Mouse (Mus musculus): ENCODE data around the gene Serpine2. TPM values are rescaled to one million over a fixed set of nuclear protein-coding genes. Genes with fewer than 3 reads are reported as not detected.

Gene Serpine2
- polyA plus RNA-seq (2012; rRNA removed), result 1.7 and 8.9 TPM in 2 replicates

GRCm38 (mm10) chr1:79861130-79861942 lies at the start of gene Serpine2:
Gene Serpine2, minus strand, starts transcription at chr1:79861180.
- Histone ChIP-seq H3K4me3 (ENCODE audit: control insufficient read depth, low read depth, low read length) (no peak within 1 kb of the TSS), H3K4me1 (ENCODE audit: control insufficient read depth, insufficient read depth, low read length) (peaks cover 6% of the 10 kb centered on the region), H3K36me3 (ENCODE audit: control insufficient read depth, insufficient read depth, low read length) (no peaks in the 10 kb centered on the region), H3K27me3 (ENCODE audit: control insufficient read depth, insufficient read depth, low read length) (peaks cover 2% of the 10 kb centered on the region), H3K27ac (ENCODE audit: control insufficient read depth, insufficient read depth, low read depth, low read length) (no peak within 1 kb of the TSS)
- TF ChIP-seq POLR2A (IDR thresholded peaks at IDR 0.05; ENCODE audit: control insufficient read depth, low read depth, low read length) (no peak), CTCF (IDR thresholded peaks at IDR 0.05; ENCODE audit: control insufficient read depth, insufficient read depth, insufficient replicate concordance, low read depth, low read length) (no peak)

GRCm38 (mm10) chr1:79907811-79908210 lies 46.8 kb upstream of the Serpine2 start:
- TF ChIP-seq CTCF (IDR thresholded peaks at IDR 0.05; ENCODE audit: control insufficient read depth, insufficient read depth, insufficient replicate concordance, low read depth, low read length) (no peak), POLR2A (IDR thresholded peaks at IDR 0.05; ENCODE audit: control insufficient read depth, low read depth, low read length) (no peak)
- Histone ChIP-seq H3K27me3 (ENCODE audit: control insufficient read depth, insufficient read depth, low read length) (no peaks in the 10 kb centered on the region), H3K4me3 (ENCODE audit: control insufficient read depth, low read depth, low read length) (no peak overlapping the region), H3K4me1 (ENCODE audit: control insufficient read depth, insufficient read depth, low read length) (no peaks in the 10 kb centered on the region), H3K36me3 (ENCODE audit: control insufficient read depth, insufficient read depth, low read length) (no peaks in the 10 kb centered on the region), H3K27ac (ENCODE audit: control insufficient read depth, insufficient read depth, low read depth, low read length) (no peak overlapping the region)

GRCm38 (mm10) chr1:79905241-79905640 lies 44.3 kb upstream of the Serpine2 start:
- Histone ChIP-seq H3K27ac (ENCODE audit: control insufficient read depth, insufficient read depth, low read depth, low read length) (no peak overlapping the region), H3K4me1 (ENCODE audit: control insufficient read depth, insufficient read depth, low read length) (no peaks in the 10 kb centered on the region), H3K27me3 (ENCODE audit: control insufficient read depth, insufficient read depth, low read length) (no peaks in the 10 kb centered on the region), H3K36me3 (ENCODE audit: control insufficient read depth, insufficient read depth, low read length) (no peaks in the 10 kb centered on the region), H3K4me3 (ENCODE audit: control insufficient read depth, low read depth, low read length) (no peak overlapping the region)
- no peak for TF ChIP-seq POLR2A (IDR thresholded peaks at IDR 0.05; ENCODE audit: control insufficient read depth, low read depth, low read length)

- no peaks in the 10 kb centered on the region for H3K4me1 ChIP-seq (ENCODE audit: control insufficient read depth, insufficient read depth, low read length)
- no peak for TF ChIP-seq POLR2A (IDR thresholded peaks at IDR 0.05; ENCODE audit: control insufficient read depth, low read depth, low read length)
- TF ChIP-seq CTCF (IDR thresholded peaks at IDR 0.05; ENCODE audit: control insufficient read depth, insufficient read depth, insufficient replicate concordance, low read depth, low read length), result no peak
- H3K4me3 ChIP-seq (ENCODE audit: control insufficient read depth, low read depth, low read length), result no peak overlapping the region
- H3K27me3 ChIP-seq (ENCODE audit: control insufficient read depth, insufficient read depth, low read length), result no peaks in the 10 kb centered on the region
- no peak overlapping the region for H3K27ac ChIP-seq (ENCODE audit: control insufficient read depth, insufficient read depth, low read depth, low read length)
- no peaks in the 10 kb centered on the region for H3K36me3 ChIP-seq (ENCODE audit: control insufficient read depth, insufficient read depth, low read length)
Observed at GRCm38 (mm10) chr1:79902901-79903300, 41.9 kb upstream of the Serpine2 start.

GRCm38 (mm10) chr1:79882648-79883047 lies 21.7 kb upstream of the Serpine2 start:
- TF ChIP-seq POLR2A (IDR thresholded peaks at IDR 0.05; ENCODE audit: control insufficient read depth, low read depth, low read length), result no peak
- no peak for TF ChIP-seq CTCF (IDR thresholded peaks at IDR 0.05; ENCODE audit: control insufficient read depth, insufficient read depth, insufficient replicate concordance, low read depth, low read length)
- H3K36me3 ChIP-seq (ENCODE audit: control insufficient read depth, insufficient read depth, low read length), result no peaks in the 10 kb centered on the region
- no peak overlapping the region for H3K4me3 ChIP-seq (ENCODE audit: control insufficient read depth, low read depth, low read length)
- H3K4me1 ChIP-seq (ENCODE audit: control insufficient read depth, insufficient read depth, low read length), result no peaks in the 10 kb centered on the region
- H3K27ac ChIP-seq (ENCODE audit: control insufficient read depth, insufficient read depth, low read depth, low read length), result no peak overlapping the region
- no peaks in the 10 kb centered on the region for H3K27me3 ChIP-seq (ENCODE audit: control insufficient read depth, insufficient read depth, low read length)

GRCm38 (mm10) chr1:79874741-79875140 lies 13.8 kb upstream of the Serpine2 start:
- no peaks in the 10 kb centered on the region for H3K27me3 ChIP-seq (ENCODE audit: control insufficient read depth, insufficient read depth, low read length)
- TF ChIP-seq CTCF (IDR thresholded peaks at IDR 0.05; ENCODE audit: control insufficient read depth, insufficient read depth, insufficient replicate concordance, low read depth, low read length), result no peak
- TF ChIP-seq POLR2A (IDR thresholded peaks at IDR 0.05; ENCODE audit: control insufficient read depth, low read depth, low read length), result no peak

GRCm38 (mm10) chr1:79860411-79861039 lies 455 bp downstream of the Serpine2 start:
- no peak overlapping the region for H3K4me3 ChIP-seq (ENCODE audit: control insufficient read depth, low read depth, low read length)
- H3K36me3 ChIP-seq (ENCODE audit: control insufficient read depth, insufficient read depth, low read length), result no peaks in the 10 kb centered on the region
- no peak for TF ChIP-seq CTCF (IDR thresholded peaks at IDR 0.05; ENCODE audit: control insufficient read depth, insufficient read depth, insufficient replicate concordance, low read depth, low read length)
- no peak for TF ChIP-seq POLR2A (IDR thresholded peaks at IDR 0.05; ENCODE audit: control insufficient read depth, low read depth, low read length)
- no peak overlapping the region for H3K27ac ChIP-seq (ENCODE audit: control insufficient read depth, insufficient read depth, low read depth, low read length)
- H3K27me3 ChIP-seq (ENCODE audit: control insufficient read depth, insufficient read depth, low read length), result peaks cover 2% of the 10 kb centered on the region
- peaks cover 6% of the 10 kb centered on the region for H3K4me1 ChIP-seq (ENCODE audit: control insufficient read depth, insufficient read depth, low read length)

More at GRCm38 (mm10) chr1:79874741-79875140, 13.8 kb upstream of the Serpine2 start:
- H3K27ac ChIP-seq (ENCODE audit: control insufficient read depth, insufficient read depth, low read depth, low read length), result no peak overlapping the region
- H3K4me1 ChIP-seq (ENCODE audit: control insufficient read depth, insufficient read depth, low read length), result no peaks in the 10 kb centered on the region
- H3K4me3 ChIP-seq (ENCODE audit: control insufficient read depth, low read depth, low read length), result no peak overlapping the region
- no peaks in the 10 kb centered on the region for H3K36me3 ChIP-seq (ENCODE audit: control insufficient read depth, insufficient read depth, low read length)

All from testis, adult 2 months (tissue).